Mouse (Mus musculus) forebrain, embryonic 16.5 days (tissue): ENCODE measurements at regions not wholly inside any gene's neighbourhood (a gene's known extent, or its start where the extent isn't known, plus 50 kb on each side); places are given as distances from the start of the nearest gene placed in this dataset.
"Not testable (repeated sequence)": the region's sequence is repeated elsewhere in the genome, so short reads cannot be mapped to it uniquely, and the experiment has no call there.

ENCODE experiments used
- ATAC-seq: fragments of 200-750 bp; cut with Nextera tagmentation; 2 replicates; pipeline ENCODE4 v1.8.0; 2017; ENCODE audit warnings: mild to moderate bottlenecking, moderate library complexity
- H3K27ac ChIP-seq: fragments of 300-500 bp; sonication (generic); 2 replicates; pipeline ENCODE4 v1.5.1; 2014; ENCODE audit warnings: low read length, control low read depth
- H3K27me3 ChIP-seq: fragments of 300-500 bp; sonication (generic); replicated peaks from 2 replicates; pipeline ENCODE4 v1.6.1; 2014; ENCODE audit warnings: low read length; ENCODE audit not compliant: control insufficient read depth, insufficient read depth
- H3K36me3 ChIP-seq: fragments of 300-500 bp; sonication (generic); 2 replicates; pipeline ENCODE4 v1.6.1; 2014; ENCODE audit not compliant: control insufficient read depth, insufficient read depth
- H3K4me1 ChIP-seq: fragments of 300-500 bp; sonication (generic); replicated peaks from 2 replicates; pipeline ENCODE4 v1.6.1; 2014; ENCODE audit warnings: low read length; ENCODE audit not compliant: control insufficient read depth, insufficient read depth
- H3K4me2 ChIP-seq: fragments of 300-500 bp; sonication (generic); 2 replicates; pipeline ENCODE4 v1.6.1; 2014; ENCODE audit warnings: mild to moderate bottlenecking, low read length, control low read depth
- H3K4me3 ChIP-seq: fragments of 300-500 bp; sonication (generic); replicated peaks from 2 replicates; pipeline ENCODE4 v1.5.1; 2014; ENCODE audit warnings: mild to moderate bottlenecking, low read length, control low read depth
- H3K9ac ChIP-seq: fragments of 300-500 bp; sonication (generic); replicated peaks from 2 replicates; pipeline ENCODE4 v1.6.1; 2014; ENCODE audit warnings: low read depth, low read length, control low read depth
- H3K9me3 ChIP-seq: fragments of 300-500 bp; sonication (generic); 2 replicates; pipeline ENCODE4 v1.6.1; 2016; ENCODE audit warnings: low read length; ENCODE audit not compliant: control insufficient read depth
- WGBS: fragments of 180-500 bp; shearing (Covaris S2); extraction: QIAGEN DNeasy Blood & Tissue Kit; methylation state at CpG from one replicate; pipeline ENCODE4 v1.1.7; 2014; 5-methylcytosine and 5-hydroxymethylcytosine counted together

DNA sequence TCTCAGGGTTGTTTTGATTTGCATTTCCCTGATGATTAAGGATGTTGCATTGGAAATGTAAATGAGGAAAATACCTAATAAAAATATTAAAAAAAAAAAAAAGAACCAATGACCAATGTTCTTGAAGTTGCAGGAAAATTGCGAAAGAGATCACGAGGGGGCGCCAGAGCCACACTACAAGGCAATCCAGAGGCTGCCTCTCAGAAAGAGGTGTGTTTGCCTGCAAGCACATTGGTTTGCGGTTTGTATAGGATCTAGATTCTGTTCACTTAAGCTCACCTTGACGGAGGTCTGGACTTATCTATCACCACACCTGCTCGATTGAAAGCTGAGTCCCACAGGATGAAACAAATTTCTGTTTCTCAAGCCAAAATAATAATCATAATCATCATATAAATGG lies 280.9 kb downstream of the Trib2 start:
- no peak overlapping the region for H3K9ac ChIP-seq
- WGBS: 6% methylated on average over 6 of the region's 6 CpGs
- ATAC-seq: peak; percentile 87
- H3K36me3 ChIP-seq: no peaks in the 10 kb centered on the region
- no peaks in the 10 kb centered on the region for H3K9me3 ChIP-seq
- H3K4me1 ChIP-seq: no peaks in the 10 kb centered on the region
- no peak overlapping the region for H3K27ac ChIP-seq
- no peaks in the 10 kb centered on the region for H3K27me3 ChIP-seq
- H3K4me3 ChIP-seq: no peak overlapping the region
- H3K4me2 ChIP-seq: no peak overlapping the region

DNA sequence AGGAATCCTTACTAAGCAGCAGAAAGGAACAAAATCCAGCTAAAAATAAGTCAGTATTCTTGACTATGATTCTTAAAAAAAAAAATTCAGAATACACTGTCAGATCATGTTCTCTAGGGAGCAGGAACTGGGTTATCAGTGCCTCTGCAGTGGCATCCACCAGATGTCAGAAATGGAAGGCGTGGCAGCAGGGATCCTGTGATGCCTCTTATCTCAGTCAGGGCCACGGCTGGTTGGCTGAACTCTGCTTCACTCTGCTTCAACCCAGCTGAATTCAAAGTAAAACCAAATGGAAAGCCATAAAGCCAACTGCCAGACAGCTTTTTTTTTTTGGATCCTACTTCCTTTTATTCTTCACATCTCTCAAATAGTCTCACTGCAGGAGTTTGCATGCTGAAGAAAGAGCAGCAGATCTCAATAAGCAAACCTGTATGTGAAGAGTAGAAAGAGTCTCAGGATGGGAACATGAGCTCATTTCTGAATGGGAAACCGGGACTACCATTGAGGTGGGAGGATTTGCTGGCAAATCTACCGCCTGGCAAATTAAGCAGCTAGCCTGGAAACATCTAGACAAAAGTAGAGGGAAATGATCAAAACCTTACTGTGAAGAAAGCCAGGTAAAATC lies 295.8 kb downstream of the Trib2 start:
- Histone ChIP-seq H3K27me3 (no peaks in the 10 kb centered on the region), H3K4me1 (no peaks in the 10 kb centered on the region), H3K4me3 (no peak overlapping the region), H3K36me3 (no peaks in the 10 kb centered on the region), H3K4me2 (no peak overlapping the region), H3K9me3 (no peaks in the 10 kb centered on the region), H3K27ac (no peak overlapping the region), H3K9ac (no peak overlapping the region)
- ATAC-seq: no peak
- 42% methylated on average over 4 of the region's 4 CpGs for WGBS

DNA sequence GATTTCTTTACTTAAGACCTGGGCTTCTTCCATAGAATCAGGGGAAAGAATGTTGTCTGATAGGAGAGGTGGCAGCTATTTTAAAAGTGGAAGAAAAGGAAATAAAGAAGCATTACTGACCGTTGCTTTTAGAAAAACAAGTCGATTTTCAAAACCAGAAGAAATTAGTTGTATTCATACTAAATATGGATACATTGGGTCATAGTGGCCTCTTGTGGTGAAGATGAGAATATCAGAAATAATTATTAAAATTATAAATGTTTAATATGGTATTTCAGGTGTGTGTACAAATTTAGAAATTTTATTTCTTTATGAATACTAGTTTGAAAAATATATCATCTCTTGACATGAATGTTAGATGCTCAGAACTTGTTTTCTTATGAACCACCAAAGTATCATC lies 304.7 kb downstream of the Trib2 start:
- no peak overlapping the region for H3K4me2 ChIP-seq
- H3K27ac ChIP-seq: no peak overlapping the region
- no peak overlapping the region for H3K9ac ChIP-seq
- H3K36me3 ChIP-seq: no peaks in the 10 kb centered on the region
- no peaks in the 10 kb centered on the region for H3K9me3 ChIP-seq
- H3K27me3 ChIP-seq: no peaks in the 10 kb centered on the region
- WGBS: 21% methylated on average over 2 of the region's 2 CpGs
- no peak overlapping the region for H3K4me3 ChIP-seq
- no peaks in the 10 kb centered on the region for H3K4me1 ChIP-seq
- ATAC-seq: no peak

DNA sequence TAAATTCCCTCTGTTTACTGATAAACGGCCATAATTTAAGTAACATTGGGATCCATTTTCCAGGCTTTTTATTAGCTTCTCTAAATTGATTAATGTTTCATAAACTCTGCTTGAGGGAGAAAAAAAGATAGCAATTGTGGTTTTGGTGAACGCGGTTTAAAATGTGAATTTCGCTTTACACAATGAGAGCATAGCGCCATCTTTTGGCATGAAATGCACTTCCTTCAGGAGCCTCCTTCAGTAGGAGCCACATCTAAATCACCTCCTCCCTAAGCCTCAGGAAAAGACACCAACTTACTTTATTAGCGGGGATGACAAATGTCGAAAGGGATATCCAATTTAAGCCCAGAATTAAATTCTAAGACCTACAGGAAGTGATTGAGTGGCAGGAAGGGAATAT lies 309.1 kb downstream of the Trib2 start:
- ATAC-seq: peak; percentile 47; the same call in 1 of the 2 replicates
- Histone ChIP-seq H3K4me3 (no peak overlapping the region), H3K4me1 (no peaks in the 10 kb centered on the region), H3K27ac (no peak overlapping the region), H3K9me3 (no peaks in the 10 kb centered on the region), H3K9ac (no peak overlapping the region), H3K36me3 (no peaks in the 10 kb centered on the region), H3K27me3 (no peaks in the 10 kb centered on the region), H3K4me2 (no peak overlapping the region)
- WGBS: 30% methylated on average over 7 of the region's 7 CpGs

DNA sequence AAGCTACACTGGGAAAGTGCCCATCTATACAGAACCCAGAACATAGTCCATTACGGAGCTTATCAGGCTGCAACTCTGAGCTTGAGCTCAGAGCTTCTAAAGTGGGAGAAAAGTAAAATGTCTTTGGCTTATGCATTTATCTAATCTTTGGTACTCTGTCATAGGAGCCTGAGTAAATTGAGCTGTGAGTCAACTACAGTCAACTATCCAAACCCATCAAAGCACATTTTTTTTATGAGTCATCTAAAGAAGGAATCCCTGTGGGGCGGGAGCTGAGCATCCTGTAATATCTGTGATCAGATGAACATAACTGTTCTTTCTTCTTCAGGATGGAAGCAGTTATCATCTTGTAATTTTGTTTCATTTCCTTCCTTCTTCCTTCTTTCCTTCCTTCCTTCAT lies 323.1 kb downstream of the Trib2 start:
- 93% methylated on average over 2 of the region's 2 CpGs for WGBS
- Histone ChIP-seq H3K4me3 (no peak overlapping the region), H3K36me3 (no peaks in the 10 kb centered on the region), H3K4me2 (no peak overlapping the region), H3K27ac (no peak overlapping the region), H3K4me1 (no peaks in the 10 kb centered on the region), H3K9ac (no peak overlapping the region), H3K27me3 (no peaks in the 10 kb centered on the region), H3K9me3 (peaks cover under 1% of the 10 kb centered on the region; the same call in 1 of the 2 replicates)
- ATAC-seq: no peak

DNA sequence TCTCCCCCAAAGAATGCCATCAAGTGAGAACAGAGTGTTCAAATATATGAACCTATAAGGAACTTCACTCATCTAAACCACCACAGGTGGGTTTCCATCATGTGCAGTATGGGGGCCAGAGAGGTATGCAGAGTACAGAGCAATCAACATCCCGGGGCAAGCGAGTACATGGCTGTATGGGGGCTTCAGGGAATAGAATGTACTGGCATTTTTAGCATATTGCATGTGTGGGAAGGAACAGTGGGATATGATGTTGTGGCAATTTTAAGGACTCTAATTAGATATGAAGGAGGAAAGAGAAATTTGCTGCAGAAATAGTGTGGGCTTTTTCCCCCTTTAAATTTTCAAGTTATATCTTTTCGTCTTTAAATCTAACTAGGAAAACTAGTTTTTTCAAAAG lies 344.0 kb downstream of the Trib2 start:
- H3K27me3 ChIP-seq: no peaks in the 10 kb centered on the region
- no peak overlapping the region for H3K9ac ChIP-seq
- H3K4me2 ChIP-seq: no peak overlapping the region
- H3K4me1 ChIP-seq: no peaks in the 10 kb centered on the region
- H3K4me3 ChIP-seq: no peak overlapping the region
- 93% methylated on average over 3 of the region's 3 CpGs for WGBS
- no peaks in the 10 kb centered on the region for H3K9me3 ChIP-seq
- H3K27ac ChIP-seq: no peak overlapping the region
- H3K36me3 ChIP-seq: no peaks in the 10 kb centered on the region
- no peak for ATAC-seq

DNA sequence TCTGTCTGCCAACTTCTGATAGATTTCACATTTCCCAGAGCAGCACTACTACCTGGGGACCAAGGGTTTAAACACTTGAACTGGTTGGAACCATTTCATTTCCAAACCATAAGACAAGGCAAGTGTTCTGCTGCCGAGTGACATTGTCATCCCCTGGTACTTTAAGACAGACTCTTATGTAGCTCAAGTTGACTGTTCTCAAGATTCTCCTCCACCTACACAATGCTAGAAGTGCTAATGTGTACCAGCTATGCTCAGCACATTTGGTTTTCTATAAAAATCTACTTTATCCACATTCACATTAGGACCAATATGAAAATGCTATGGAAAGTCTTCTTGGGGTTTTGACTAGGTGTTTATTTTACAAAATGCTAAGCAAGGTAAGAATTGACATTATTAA lies 357.3 kb downstream of the Trib2 start:
- Histone ChIP-seq H3K27me3 (no peaks in the 10 kb centered on the region), H3K27ac (no peak overlapping the region), H3K4me2 (no peak overlapping the region), H3K9ac (no peak overlapping the region), H3K36me3 (no peaks in the 10 kb centered on the region), H3K9me3 (no peaks in the 10 kb centered on the region), H3K4me3 (no peak overlapping the region), H3K4me1 (no peaks in the 10 kb centered on the region; the same call in 1 of the 2 replicates)
- no peak for ATAC-seq
- 72% methylated on average over 1 of the region's 1 CpGs for WGBS

DNA sequence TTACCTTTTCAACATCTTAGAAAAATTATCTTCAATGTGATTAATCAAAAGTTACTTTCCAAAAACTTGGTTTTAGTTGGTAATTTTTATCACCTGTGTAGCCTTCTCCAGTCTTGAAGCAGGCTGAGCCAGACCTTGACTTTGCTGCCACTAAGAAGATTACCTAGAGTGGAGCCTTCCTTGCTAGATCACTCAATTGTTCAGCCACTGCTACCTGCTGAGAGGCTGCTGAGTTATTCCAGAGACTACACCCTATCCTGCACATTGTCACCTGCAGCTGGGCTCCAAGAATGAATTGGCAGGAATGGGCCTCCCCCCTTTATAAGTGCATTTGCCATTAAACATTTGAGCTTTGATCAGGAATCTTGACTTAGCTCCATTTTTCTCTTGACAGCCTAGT lies 360.4 kb downstream of the Trib2 start:
- H3K9ac ChIP-seq, H3K4me3 ChIP-seq, H3K9me3 ChIP-seq, ATAC-seq, H3K27ac ChIP-seq, H3K4me1 ChIP-seq, H3K36me3 ChIP-seq, H3K4me2 ChIP-seq, H3K27me3 ChIP-seq: not testable (repeated sequence)

DNA sequence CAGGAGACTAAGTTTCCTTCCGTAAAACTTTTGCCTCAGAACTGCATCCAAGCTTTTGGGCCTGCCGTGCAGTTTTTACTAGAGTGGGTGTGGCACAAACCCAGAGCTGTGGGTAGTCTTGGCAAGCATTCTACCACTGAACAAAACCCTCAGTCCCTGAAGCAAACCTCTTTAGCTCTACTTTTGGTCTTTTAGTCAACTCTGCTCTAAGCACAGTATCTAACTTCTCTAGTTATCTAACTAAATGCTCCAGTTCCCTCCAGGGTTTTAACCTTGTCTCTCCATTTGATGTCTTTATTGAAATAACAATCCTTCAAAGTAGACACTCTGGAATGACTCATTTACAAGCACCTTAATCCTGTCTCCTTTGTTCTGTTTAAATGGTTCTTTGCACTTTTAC lies 361.0 kb downstream of the Trib2 start:
- H3K9ac ChIP-seq: no peak overlapping the region
- H3K27ac ChIP-seq: no peak overlapping the region
- ATAC-seq: no peak
- H3K4me3 ChIP-seq: no peak overlapping the region
- no peaks in the 10 kb centered on the region; the same call in 1 of the 2 replicates for H3K4me1 ChIP-seq
- H3K36me3 ChIP-seq: no peaks in the 10 kb centered on the region
- WGBS: 76% methylated on average over 2 of the region's 2 CpGs
- H3K27me3 ChIP-seq: no peaks in the 10 kb centered on the region
- no peak overlapping the region for H3K4me2 ChIP-seq
- no peaks in the 10 kb centered on the region for H3K9me3 ChIP-seq

DNA sequence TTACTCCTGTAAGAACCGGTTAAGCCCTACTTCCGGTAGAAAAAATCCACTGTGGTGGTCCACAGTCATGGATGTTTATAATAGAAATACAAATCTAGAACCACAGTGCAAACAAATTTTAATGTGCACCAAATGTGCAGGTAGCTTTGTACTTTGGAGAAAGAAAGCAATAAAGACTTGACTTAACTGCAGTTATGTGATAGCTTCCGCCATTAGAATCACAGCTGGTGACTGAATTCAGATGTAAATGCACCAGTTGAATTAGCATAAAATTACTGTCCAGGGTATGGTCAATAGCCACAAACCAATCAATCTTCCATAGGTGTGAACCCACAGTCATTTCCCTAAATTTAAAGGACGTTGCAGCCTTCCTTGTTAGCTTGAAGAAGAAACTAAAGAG lies 367.2 kb downstream of the Trib2 start:
- Histone ChIP-seq H3K9ac (no peak overlapping the region), H3K4me1 (no peaks in the 10 kb centered on the region), H3K27me3 (no peaks in the 10 kb centered on the region), H3K9me3 (no peaks in the 10 kb centered on the region), H3K27ac (no peak overlapping the region), H3K4me3 (no peak overlapping the region), H3K4me2 (no peak overlapping the region), H3K36me3 (no peaks in the 10 kb centered on the region)
- no peak for ATAC-seq
- WGBS: 71% methylated on average over 4 of the region's 4 CpGs
